Mouse (Mus musculus) olfactory bulb, adult 2 months (tissue): ENCODE measurements at regions not wholly inside any gene's neighbourhood (a gene's known extent, or its start where the extent isn't known, plus 50 kb on each side); places are given as distances from the start of the nearest gene placed in this dataset.

Source experiments
- CTCF ChIP-seq: fragments of 200-500 bp; IDR thresholded peaks from 2 replicates; pipeline ENCODE4 v1.5.1; 2012; ENCODE audit warnings: low read depth, mild to moderate bottlenecking, low read length, moderate library complexity; ENCODE audit not compliant: insufficient read depth
- POLR2A ChIP-seq: fragments of 200-500 bp; IDR thresholded peaks from 2 replicates; pipeline ENCODE4 v1.6.1; 2012; ENCODE audit warnings: mild to moderate bottlenecking, low read depth, low read length, moderate library complexity; ENCODE audit not compliant: insufficient read depth

DNA sequence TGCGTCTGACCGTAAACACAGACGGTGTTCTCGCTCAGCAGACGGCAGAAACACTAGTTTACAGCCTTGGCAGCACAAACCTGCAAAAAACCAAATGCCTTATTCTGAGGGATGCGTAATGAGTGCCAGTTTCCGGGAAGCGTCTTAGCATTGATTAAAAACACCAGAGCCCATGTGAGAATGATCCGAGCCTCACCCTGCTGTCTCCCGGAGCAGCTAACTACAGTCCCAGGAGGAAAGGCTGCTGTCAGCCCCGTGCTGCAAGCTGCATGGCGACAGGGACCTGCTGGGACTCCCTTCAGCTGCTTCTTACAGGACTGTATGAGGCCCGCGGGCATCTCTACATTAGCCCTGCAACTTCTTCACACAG is 189.7 kb downstream of the Med10 start:
- no peak for TF ChIP-seq POLR2A
- no peak for TF ChIP-seq CTCF
